Mouse (Mus musculus): ENCODE measurements around the gene Ocel1. TPM values are rescaled to one million over a fixed set of nuclear protein-coding genes. Genes with fewer than 3 reads are reported as not detected.

Gene Ocel1
- polyA plus RNA-seq, 2 experiments, result 3.8 to 4.2 TPM

GRCm38 (mm10) chr8:71367529-71368176 lies 3.4 kb upstream of the Ocel1 start:
- Histone ChIP-seq H3K4me3 (replicated peaks; ENCODE audit: low read length) (peak overlapping the region; percentile 66), H3K36me3 (ENCODE audit: control insufficient read depth, insufficient read depth, low read length) (peaks cover 15% of the 10 kb centered on the region), H3K9me3 (ENCODE audit: control insufficient read depth, low read length) (no peaks in the 10 kb centered on the region), H3K4me1 (ENCODE audit: control insufficient read depth, insufficient read depth, low read length) (peaks cover 10% of the 10 kb centered on the region), H3K27ac (replicated peaks; ENCODE audit: low read depth, low read length) (peak overlapping the region; percentile 90), H3K4me2 (replicated peaks; ENCODE audit: low read depth, low read length, severe bottlenecking) (peak overlapping the region; percentile 66), H3K27me3 (ENCODE audit: control insufficient read depth, insufficient read depth, low read length) (no peaks in the 10 kb centered on the region), H3K9ac (ENCODE audit: low read depth, low read length, severe bottlenecking) (peak overlapping the region; percentile 65)
- no peak for TF ChIP-seq POLR2A (IDR thresholded peaks at IDR 0.05; ENCODE audit: borderline replicate concordance, extremely low read depth, insufficient read depth, insufficient read length)
- 46% methylated on average over 17 of the region's 17 CpGs for WGBS
- ATAC-seq (ENCODE audit: low FRiP score, low read depth) (no peak), DNase-seq (ENCODE audit: low spot score) (no peak)

- 0 out of 2 replicates have a peak overlapping the region, but pooled peaks have one; percentile 21 for H3K9ac ChIP-seq (ENCODE audit: low read depth, low read length, severe bottlenecking)
- H3K36me3 ChIP-seq (ENCODE audit: control insufficient read depth, insufficient read depth, low read length), result peaks cover 21% of the 10 kb centered on the region
- no peaks in the 10 kb centered on the region for H3K9me3 ChIP-seq (ENCODE audit: control insufficient read depth, low read length)
- H3K27ac ChIP-seq (replicated peaks; ENCODE audit: low read depth, low read length), result no peak overlapping the region
- H3K4me3 ChIP-seq (replicated peaks; ENCODE audit: low read length), result no peak overlapping the region
- no peak for ATAC-seq (ENCODE audit: low FRiP score, low read depth)
- no peak for DNase-seq (ENCODE audit: low spot score)
- H3K27me3 ChIP-seq (ENCODE audit: control insufficient read depth, insufficient read depth, low read length), result no peaks in the 10 kb centered on the region
- TF ChIP-seq POLR2A (IDR thresholded peaks at IDR 0.05; ENCODE audit: borderline replicate concordance, extremely low read depth, insufficient read depth, insufficient read length), result no peak
- peak overlapping the region; percentile 66; the same call in 1 of the 2 replicates for H3K4me2 ChIP-seq (replicated peaks; ENCODE audit: low read depth, low read length, severe bottlenecking)
- peaks cover 10% of the 10 kb centered on the region for H3K4me1 ChIP-seq (ENCODE audit: control insufficient read depth, insufficient read depth, low read length)
These were observed 2.7 kb upstream of the Ocel1 start for GRCm38 (mm10) chr8:71368366-71368765.

- Histone ChIP-seq H3K9ac (ENCODE audit: low read depth, low read length, severe bottlenecking) (no peak overlapping the region), H3K9me3 (ENCODE audit: control insufficient read depth, low read length) (no peaks in the 10 kb centered on the region), H3K4me3 (replicated peaks; ENCODE audit: low read length) (no peak overlapping the region), H3K4me1 (ENCODE audit: control insufficient read depth, insufficient read depth, low read length) (peaks cover 10% of the 10 kb centered on the region), H3K4me2 (replicated peaks; ENCODE audit: low read depth, low read length, severe bottlenecking) (no peak overlapping the region), H3K27me3 (ENCODE audit: control insufficient read depth, insufficient read depth, low read length) (no peaks in the 10 kb centered on the region), H3K36me3 (ENCODE audit: control insufficient read depth, insufficient read depth, low read length) (peaks cover 30% of the 10 kb centered on the region), H3K27ac (replicated peaks; ENCODE audit: low read depth, low read length) (no peak overlapping the region)
- ATAC-seq (ENCODE audit: low FRiP score, low read depth), result no peak
- no peak for DNase-seq (ENCODE audit: low spot score)
- TF ChIP-seq POLR2A (IDR thresholded peaks at IDR 0.05; ENCODE audit: borderline replicate concordance, extremely low read depth, insufficient read depth, insufficient read length), result no peak
- 94% methylated on average over 10 of the region's 10 CpGs for WGBS
These were observed 1.9 kb upstream of the Ocel1 start for GRCm38 (mm10) chr8:71369040-71369718.

GRCm38 (mm10) chr8:71370711-71371235 lies 325 bp upstream of the Ocel1 start:
- Histone ChIP-seq H3K36me3 (ENCODE audit: control insufficient read depth, insufficient read depth, low read length) (peaks cover 40% of the 10 kb centered on the region), H3K4me3 (replicated peaks; ENCODE audit: low read length) (peak overlapping the region; percentile 71), H3K27ac (replicated peaks; ENCODE audit: low read depth, low read length) (no peak overlapping the region), H3K9me3 (ENCODE audit: control insufficient read depth, low read length) (no peaks in the 10 kb centered on the region), H3K27me3 (ENCODE audit: control insufficient read depth, insufficient read depth, low read length) (no peaks in the 10 kb centered on the region), H3K9ac (ENCODE audit: low read depth, low read length, severe bottlenecking) (no peak overlapping the region), H3K4me1 (ENCODE audit: control insufficient read depth, insufficient read depth, low read length) (peaks cover 12% of the 10 kb centered on the region), H3K4me2 (replicated peaks; ENCODE audit: low read depth, low read length, severe bottlenecking) (peak overlapping the region; percentile 42)
- ATAC-seq (ENCODE audit: low FRiP score, low read depth), result no peak
- no peak for TF ChIP-seq POLR2A (IDR thresholded peaks at IDR 0.05; ENCODE audit: borderline replicate concordance, extremely low read depth, insufficient read depth, insufficient read length)
- 23% methylated on average over 5 of the region's 5 CpGs for WGBS
- DNase-seq (ENCODE audit: low spot score), result no peak

GRCm38 (mm10) chr8:71372427-71372826 lies 1.3 kb downstream of the Ocel1 start:
- DNase-seq (ENCODE audit: low spot score) (no peak), ATAC-seq (ENCODE audit: low FRiP score, low read depth) (no peak)
- no peak overlapping the region for H3K27ac ChIP-seq (replicated peaks; ENCODE audit: low read depth, low read length)
- H3K4me3 ChIP-seq (replicated peaks; ENCODE audit: low read length), result no peak overlapping the region
- no peaks in the 10 kb centered on the region for H3K27me3 ChIP-seq (ENCODE audit: control insufficient read depth, insufficient read depth, low read length)
- no peaks in the 10 kb centered on the region for H3K9me3 ChIP-seq (ENCODE audit: control insufficient read depth, low read length)
- no peak for TF ChIP-seq POLR2A (IDR thresholded peaks at IDR 0.05; ENCODE audit: borderline replicate concordance, extremely low read depth, insufficient read depth, insufficient read length)
- H3K36me3 ChIP-seq (ENCODE audit: control insufficient read depth, insufficient read depth, low read length), result peaks cover 43% of the 10 kb centered on the region
- H3K4me2 ChIP-seq (replicated peaks; ENCODE audit: low read depth, low read length, severe bottlenecking), result no peak overlapping the region
- peaks cover 22% of the 10 kb centered on the region for H3K4me1 ChIP-seq (ENCODE audit: control insufficient read depth, insufficient read depth, low read length)
- WGBS, result 89% methylated on average over 9 of the region's 12 CpGs
- no peak overlapping the region for H3K9ac ChIP-seq (ENCODE audit: low read depth, low read length, severe bottlenecking)

All from limb, embryonic 14.5 days (tissue).